Mouse (Mus musculus) cerebellum, postnatal 4 days (tissue): ENCODE data around the gene Prnp.
A peak's percentile ranks its signal among the peaks of the same experiment; 100 is the strongest.

ENCODE experiments used
- DNase-seq, 2 experiments: peaks; one replicate each; pipeline ENCODE4 v3.0.0; 2022; ENCODE audit warnings: low spot score in 2 of 2, mixed read lengths in 1 of 2

Prnp gene

GRCm38 (mm10) chr2:131906846-131907245 is 2.9 kb upstream of the Prnp start:
- DNase-seq, result peak in 1 of 2 experiments; percentile 26

- no peak for DNase-seq
Measured at GRCm38 (mm10) chr2:131907311-131907710, 2.4 kb upstream of the Prnp start.

- no peak for DNase-seq
Measured at GRCm38 (mm10) chr2:131908351-131908861, 1.3 kb upstream of the Prnp start.

GRCm38 (mm10) chr2:131908906-131909305 is 822 bp upstream of the Prnp start:
- no peak for DNase-seq

GRCm38 (mm10) chr2:131910847-131911246 is 1.1 kb downstream of the Prnp start:
- DNase-seq, result no peak

GRCm38 (mm10) chr2:131911341-131911740 is 1.6 kb downstream of the Prnp start:
- no peak for DNase-seq

GRCm38 (mm10) chr2:131912526-131913258 is 3.0 kb downstream of the Prnp start:
- no peak for DNase-seq

- no peak for DNase-seq
Measured at GRCm38 (mm10) chr2:131932275-131932902, 22.7 kb downstream of the Prnp start.

- DNase-seq, result no peak
Measured at GRCm38 (mm10) chr2:131933013-131933412, 23.3 kb downstream of the Prnp start.

- no peak for DNase-seq
Measured at GRCm38 (mm10) chr2:131933598-131933997, 23.9 kb downstream of the Prnp start.

GRCm38 (mm10) chr2:131934243-131934642 is 24.5 kb downstream of the Prnp start:
- DNase-seq, result no peak

- DNase-seq, result no peak
Measured at GRCm38 (mm10) chr2:131935390-131936105, 25.8 kb downstream of the Prnp start.

GRCm38 (mm10) chr2:131936410-131936809 is 26.7 kb downstream of the Prnp start:
- DNase-seq, result no peak

- DNase-seq, result peak in 1 of 2 experiments; percentile 52
Measured at GRCm38 (mm10) chr2:131939404-131940111, 29.8 kb downstream of the Prnp start.

GRCm38 (mm10) chr2:131940506-131940905 is 30.8 kb downstream of the Prnp start:
- no peak for DNase-seq

- peak in 1 of 2 experiments; percentile 13 for DNase-seq
Measured at GRCm38 (mm10) chr2:131941501-131941900, 31.8 kb downstream of the Prnp start.

GRCm38 (mm10) chr2:131944370-131944769 is 34.6 kb downstream of the Prnp start:
- DNase-seq, result no peak

- DNase-seq, result peak in 1 of 2 experiments; percentile 4
Measured at GRCm38 (mm10) chr2:131945225-131945624, 35.5 kb downstream of the Prnp start.

GRCm38 (mm10) chr2:131945765-131946164 is 36.0 kb downstream of the Prnp start:
- peak in 1 of 2 experiments; percentile 14 for DNase-seq

GRCm38 (mm10) chr2:131946351-131946750 is 36.6 kb downstream of the Prnp start:
- peak in 1 of 2 experiments; percentile 12 for DNase-seq

- DNase-seq, result no peak
Measured at GRCm38 (mm10) chr2:131948156-131948555, 38.4 kb downstream of the Prnp start.
